Comparison of ENCODE assay signal across 7 mouse cellular contexts in the genomic region with DNA sequence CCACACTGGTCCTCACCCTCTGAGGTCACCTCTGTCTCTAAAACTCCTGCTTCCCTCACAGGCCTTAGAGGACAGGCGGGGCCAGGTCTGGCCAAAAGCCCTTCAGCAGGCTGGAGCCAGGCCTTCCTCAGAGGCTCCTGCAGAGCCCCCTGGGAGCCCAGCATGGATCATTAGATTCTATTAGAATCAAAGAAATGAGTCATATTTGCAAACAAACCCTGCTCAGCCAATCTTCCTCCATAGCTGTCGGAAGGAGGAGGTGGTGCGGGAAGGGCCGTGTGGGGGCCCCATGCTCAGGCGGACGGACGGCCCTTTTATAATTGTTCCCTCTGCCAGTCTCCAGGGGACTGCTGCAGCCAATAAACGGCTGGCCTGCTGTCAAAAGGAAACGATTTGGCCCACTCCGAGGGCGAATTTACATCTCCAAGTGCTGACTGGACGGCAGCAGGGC. TPM values are rescaled to one million over a fixed set of nuclear protein-coding genes. Genes with fewer than 3 reads are reported as not detected.
DNase-seq lines count a peak whose midpoint lies in the region; ATAC-seq and TF ChIP-seq lines count a peak whose summit lies in the region.

No protein-coding gene starts in this region.

- H3K9me3 ChIP-seq in embryonic facial prominence, embryonic 10.5 days = no peaks in the 10 kb centered on the region
- H3K9me3 ChIP-seq in intestine, embryonic 16.5 days (ENCODE audit: control insufficient read depth, low read length) = no peaks in the 10 kb centered on the region
- no peaks in the 10 kb centered on the region for H3K9me3 ChIP-seq in limb, embryonic 14.5 days (ENCODE audit: control insufficient read depth, low read length)
- H3K9me3 ChIP-seq in neural tube, embryonic 15.5 days (replicated peaks) = no peaks in the 10 kb centered on the region

- no peak for TF ChIP-seq POLR2A in limb, embryonic 14.5 days (IDR thresholded peaks at IDR 0.05; ENCODE audit: borderline replicate concordance, extremely low read depth, insufficient read depth, insufficient read length)
- TF ChIP-seq POLR2A in thymus, adult 2 months (IDR thresholded peaks at IDR 0.05; ENCODE audit: control insufficient read depth, extremely low read depth, insufficient read depth, low read length, poor library complexity) = no peak

- DNase-seq in adipocyte (ENCODE audit: low spot score) = peak; percentile 95
- DNase-seq in embryonic facial prominence, embryonic 10.5 days (ENCODE audit: low spot score) = peak; percentile 69
- peak; percentile 91 to 95 for DNase-seq in heart, adult 18-20 months
- peak; percentile 74 for DNase-seq in limb, embryonic 14.5 days (ENCODE audit: low spot score)
- DNase-seq in thymus, adult 2 months = no peak

- 0 out of 2 replicates have a peak overlapping the region, but pooled peaks have one; percentile 17 for H3K9ac ChIP-seq in intestine, embryonic 16.5 days (ENCODE audit: low read depth, low read length)
- no peak overlapping the region for H3K9ac ChIP-seq in limb, embryonic 14.5 days (ENCODE audit: low read depth, low read length, severe bottlenecking)
- H3K9ac ChIP-seq in neural tube, embryonic 15.5 days (replicated peaks) = no peak overlapping the region

- peaks cover 36% of the 10 kb centered on the region for H3K4me1 ChIP-seq in embryonic facial prominence, embryonic 10.5 days
- H3K4me1 ChIP-seq in intestine, embryonic 16.5 days (ENCODE audit: control insufficient read depth, insufficient read depth, low read length) = peaks cover 33% of the 10 kb centered on the region
- peaks cover 23% of the 10 kb centered on the region for H3K4me1 ChIP-seq in limb, embryonic 14.5 days (ENCODE audit: control insufficient read depth, insufficient read depth, low read length)
- peaks cover 43% of the 10 kb centered on the region for H3K4me1 ChIP-seq in neural tube, embryonic 15.5 days
- H3K4me1 ChIP-seq in thymus, adult 2 months (replicated peaks; ENCODE audit: control insufficient read depth, insufficient read depth, low read length) = no peaks in the 10 kb centered on the region

- peak; percentile 76 for ATAC-seq in intestine, embryonic 16.5 days
- 0 out of 2 replicates have a peak, but pooled peaks have one; percentile 47 for ATAC-seq in limb, embryonic 14.5 days (ENCODE audit: low FRiP score, low read depth)
- peak; percentile 40 for ATAC-seq in neural tube, embryonic 15.5 days (ENCODE audit: low FRiP score)

- H3K4me3 ChIP-seq in embryonic facial prominence, embryonic 10.5 days = 0 out of 2 replicates have a peak overlapping the region, but pooled peaks have one; percentile 13
- no peak overlapping the region for H3K4me3 ChIP-seq in intestine, embryonic 16.5 days (ENCODE audit: low read length)
- H3K4me3 ChIP-seq in limb, embryonic 14.5 days (replicated peaks; ENCODE audit: low read length) = no peak overlapping the region
- no peak overlapping the region for H3K4me3 ChIP-seq in neural tube, embryonic 15.5 days (replicated peaks)
- H3K4me3 ChIP-seq in thymus, adult 2 months (ENCODE audit: control insufficient read depth, insufficient read depth, low read length) = no peak overlapping the region

- H3K36me3 ChIP-seq in embryonic facial prominence, embryonic 10.5 days (replicated peaks) = peaks cover 95% of the 10 kb centered on the region
- peaks cover 21% of the 10 kb centered on the region for H3K36me3 ChIP-seq in intestine, embryonic 16.5 days (ENCODE audit: control insufficient read depth, insufficient read depth, low read length)
- H3K36me3 ChIP-seq in limb, embryonic 14.5 days (ENCODE audit: control insufficient read depth, insufficient read depth, low read length) = peaks cover 65% of the 10 kb centered on the region
- peaks cover 59% of the 10 kb centered on the region for H3K36me3 ChIP-seq in neural tube, embryonic 15.5 days
- peaks cover 44% of the 10 kb centered on the region for H3K36me3 ChIP-seq in thymus, adult 2 months (ENCODE audit: control insufficient read depth, insufficient read depth, low read length)

- no peaks in the 10 kb centered on the region for H3K27me3 ChIP-seq in embryonic facial prominence, embryonic 10.5 days (replicated peaks; ENCODE audit: low read depth, poor library complexity, severe bottlenecking)
- no peaks in the 10 kb centered on the region for H3K27me3 ChIP-seq in intestine, embryonic 16.5 days (replicated peaks; ENCODE audit: control insufficient read depth, insufficient read depth, low read length)
- no peaks in the 10 kb centered on the region for H3K27me3 ChIP-seq in limb, embryonic 14.5 days (ENCODE audit: control insufficient read depth, insufficient read depth, low read length)
- H3K27me3 ChIP-seq in neural tube, embryonic 15.5 days (replicated peaks) = no peaks in the 10 kb centered on the region
- no peaks in the 10 kb centered on the region for H3K27me3 ChIP-seq in thymus, adult 2 months (ENCODE audit: control insufficient read depth, insufficient read depth, low read length)

- peak overlapping the region; percentile 80 for H3K27ac ChIP-seq in embryonic facial prominence, embryonic 10.5 days (replicated peaks)
- H3K27ac ChIP-seq in intestine, embryonic 16.5 days (ENCODE audit: low read length) = peak overlapping the region; percentile 78
- H3K27ac ChIP-seq in limb, embryonic 14.5 days (replicated peaks; ENCODE audit: low read depth, low read length) = peak overlapping the region; percentile 21
- H3K27ac ChIP-seq in neural tube, embryonic 15.5 days (replicated peaks) = peak overlapping the region; percentile 7; the same call in 1 of the 2 replicates
- H3K27ac ChIP-seq in thymus, adult 2 months (ENCODE audit: control insufficient read depth, insufficient read depth, low read length) = no peak overlapping the region

- no peak overlapping the region for H3K4me2 ChIP-seq in intestine, embryonic 16.5 days (ENCODE audit: low read depth, low read length)
- peak overlapping the region; percentile 17; the same call in 1 of the 2 replicates for H3K4me2 ChIP-seq in limb, embryonic 14.5 days (replicated peaks; ENCODE audit: low read depth, low read length, severe bottlenecking)
- no peak overlapping the region for H3K4me2 ChIP-seq in neural tube, embryonic 15.5 days

- 19% methylated on average over 12 of the region's 12 CpGs for WGBS in embryonic facial prominence, embryonic 10.5 days
- 9% methylated on average over 12 of the region's 12 CpGs for WGBS in intestine, embryonic 16.5 days
- 14% methylated on average over 12 of the region's 12 CpGs for WGBS in limb, embryonic 14.5 days
- 5% methylated on average over 12 of the region's 12 CpGs for WGBS in neural tube, embryonic 15.5 days
- 93% methylated on average over 12 of the region's 12 CpGs for WGBS in thymus, adult 2 months

- no peak for TF ChIP-seq CTCF in thymus, adult 2 months (IDR thresholded peaks at IDR 0.05; ENCODE audit: borderline replicate concordance, control insufficient read depth, extremely low read depth, insufficient read depth, low read length, poor library complexity)

RNA-seq across cellular contexts. Expression of a gene that starts 45.8 kb away (rescaled TPM):
- 55.5 and 59.2 TPM in 2 replicates for polyA plus RNA-seq in embryonic facial prominence, embryonic 10.5 days (2016; fragmentation: Nextera tagmentation; extraction: Ambion mirVana)
- 10 to 100 TPM; 53.1 to 54.8 TPM for total RNA-seq in heart, adult 18-20 months (2021)
- 103 and 104 TPM in 2 replicates for polyA plus RNA-seq in intestine, embryonic 16.5 days (2015; fragmentation: Nextera tagmentation; extraction: Ambion mirVana)
- 43.3 and 54.4 TPM in 2 replicates for polyA plus RNA-seq in limb, embryonic 14.5 days (2012; rRNA removed)
- polyA plus RNA-seq in limb, embryonic 14.5 days (2014; fragmentation: Nextera tagmentation; extraction: Ambion mirVana) = 41.2 and 44.2 TPM in 2 replicates
- 89.5 and 102 TPM in 2 replicates for polyA plus RNA-seq in neural tube, embryonic 15.5 days (2015; fragmentation: Nextera tagmentation; extraction: Ambion mirVana)
- polyA plus RNA-seq in thymus, adult 2 months (2012; rRNA removed) = 141 and 179 TPM in 2 replicates
